Comparison of ENCODE assay signal across 11 mouse cellular contexts in the genomic region with DNA sequence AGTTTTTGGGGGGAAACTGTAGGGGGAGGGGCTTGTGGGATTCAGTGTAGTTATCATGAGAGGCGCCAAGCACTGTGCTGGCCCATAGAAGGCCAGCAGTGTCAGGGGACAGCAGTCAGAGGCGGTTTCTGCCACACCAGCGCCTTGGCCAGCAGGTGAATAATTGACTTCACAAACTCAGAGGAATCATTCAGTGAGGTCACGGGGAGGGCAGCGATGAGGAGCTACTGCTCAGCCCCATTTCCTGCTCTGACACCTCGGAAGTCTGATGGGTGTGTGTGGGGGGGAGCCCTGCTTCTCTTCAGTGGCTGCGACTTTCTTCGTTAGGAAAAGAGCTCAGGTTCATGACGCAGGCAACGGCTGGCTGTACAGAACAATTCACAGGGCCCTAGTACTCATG. TPM values are rescaled to one million over a fixed set of nuclear protein-coding genes. Genes with fewer than 3 reads are reported as not detected.
DNase-seq lines count a peak whose midpoint lies in the region; ATAC-seq lines count a peak whose summit lies in the region.
"Had no signal": no experiment of that assay in that cellular context is flagged by ENCODE, and none has a peak within 500 bp of the region (broad histone marks: within the 10 kb centered on the region; RNA-seq: fewer than 3 reads in every experiment).

No protein-coding gene starts in this region.

- H3K27ac ChIP-seq in midbrain, embryonic 10.5 days (replicated peaks) = no peak overlapping the region
- H3K27ac ChIP-seq in midbrain, embryonic 11.5 days (ENCODE audit: low read depth, low read length) = no peak overlapping the region
- H3K27ac ChIP-seq in intestine, embryonic 15.5 days = no peak overlapping the region
- no peak overlapping the region for H3K27ac ChIP-seq in kidney, embryonic 16.5 days (ENCODE audit: low read length)
- H3K27ac ChIP-seq in forebrain, embryonic 16.5 days (ENCODE audit: low read length) = no peak overlapping the region
- H3K27ac ChIP-seq in forebrain, embryonic 13.5 days = no peak overlapping the region
- H3K27ac ChIP-seq: hindbrain, postnatal 0 days had no signal

- no peaks in the 10 kb centered on the region for H3K27me3 ChIP-seq in midbrain, embryonic 10.5 days (ENCODE audit: low read depth, poor library complexity, severe bottlenecking)
- H3K27me3 ChIP-seq in midbrain, embryonic 11.5 days (ENCODE audit: control insufficient read depth, insufficient read depth, low read length) = no peaks in the 10 kb centered on the region
- H3K27me3 ChIP-seq in intestine, embryonic 15.5 days (replicated peaks) = no peaks in the 10 kb centered on the region
- no peaks in the 10 kb centered on the region for H3K27me3 ChIP-seq in kidney, embryonic 16.5 days (ENCODE audit: insufficient read depth, low read length)
- H3K27me3 ChIP-seq in forebrain, embryonic 16.5 days (replicated peaks; ENCODE audit: control insufficient read depth, insufficient read depth, low read length) = no peaks in the 10 kb centered on the region
- no peaks in the 10 kb centered on the region for H3K27me3 ChIP-seq in forebrain, embryonic 13.5 days

- DNase-seq in midbrain, embryonic 10.5 days (ENCODE audit: low spot score) = peak; percentile 6
- no peak for DNase-seq in midbrain, embryonic 11.5 days (ENCODE audit: low spot score, missing footprints)
- DNase-seq in yolk sac, embryonic 10.5 days (ENCODE audit: low spot score) = peak; percentile 63
- no peak for DNase-seq in cerebellum, postnatal 10 days
- DNase-seq: cerebellum, adult 8-10 months; lung, adult 2 months had no signal

- H3K4me1 ChIP-seq in midbrain, embryonic 10.5 days = peaks cover 8% of the 10 kb centered on the region
- H3K4me1 ChIP-seq in midbrain, embryonic 11.5 days (ENCODE audit: control insufficient read depth, insufficient read depth, low read length) = no peaks in the 10 kb centered on the region
- H3K4me1 ChIP-seq in intestine, embryonic 15.5 days (replicated peaks) = peaks cover 7% of the 10 kb centered on the region
- H3K4me1 ChIP-seq in kidney, embryonic 16.5 days (ENCODE audit: insufficient read depth, low read length) = peaks cover 4% of the 10 kb centered on the region; the same call in 1 of the 2 replicates
- peaks cover 6% of the 10 kb centered on the region; the same call in 1 of the 2 replicates for H3K4me1 ChIP-seq in forebrain, embryonic 16.5 days (replicated peaks; ENCODE audit: control insufficient read depth, insufficient read depth, low read length)
- peaks cover 3% of the 10 kb centered on the region for H3K4me1 ChIP-seq in forebrain, embryonic 13.5 days

- H3K4me3 ChIP-seq in midbrain, embryonic 10.5 days = no peak overlapping the region
- H3K4me3 ChIP-seq in midbrain, embryonic 11.5 days (ENCODE audit: low read depth, low read length) = no peak overlapping the region
- H3K4me3 ChIP-seq in intestine, embryonic 15.5 days (replicated peaks) = no peak overlapping the region
- no peak overlapping the region for H3K4me3 ChIP-seq in kidney, embryonic 16.5 days (ENCODE audit: low read length)
- H3K4me3 ChIP-seq in forebrain, embryonic 16.5 days (replicated peaks; ENCODE audit: low read length) = no peak overlapping the region
- H3K4me3 ChIP-seq in forebrain, embryonic 13.5 days = no peak overlapping the region

- 83% methylated on average over 10 of the region's 10 CpGs for WGBS in midbrain, embryonic 10.5 days
- 75% methylated on average over 10 of the region's 10 CpGs for WGBS in midbrain, embryonic 11.5 days
- WGBS in intestine, embryonic 15.5 days = 23% methylated on average over 10 of the region's 10 CpGs
- 29% methylated on average over 10 of the region's 10 CpGs for WGBS in kidney, embryonic 16.5 days
- 81% methylated on average over 10 of the region's 10 CpGs for WGBS in forebrain, embryonic 16.5 days
- 78% methylated on average over 10 of the region's 10 CpGs for WGBS in forebrain, embryonic 13.5 days

- H3K4me2 ChIP-seq in midbrain, embryonic 11.5 days = no peak overlapping the region
- peak overlapping the region; percentile 7; the same call in 1 of the 2 replicates for H3K4me2 ChIP-seq in intestine, embryonic 15.5 days (replicated peaks)
- H3K4me2 ChIP-seq in kidney, embryonic 16.5 days (replicated peaks; ENCODE audit: low read depth, low read length) = no peak overlapping the region
- H3K4me2 ChIP-seq in forebrain, embryonic 16.5 days (ENCODE audit: low read length) = no peak overlapping the region
- H3K4me2 ChIP-seq in forebrain, embryonic 13.5 days = no peak overlapping the region

- no peak for ATAC-seq in midbrain, embryonic 11.5 days (ENCODE audit: low FRiP score)
- ATAC-seq in intestine, embryonic 15.5 days = peak; percentile 78
- peak; percentile 79 for ATAC-seq in kidney, embryonic 16.5 days (ENCODE audit: low FRiP score, low TSS enrichment)
- ATAC-seq in forebrain, embryonic 16.5 days = no peak
- no peak for ATAC-seq in forebrain, embryonic 13.5 days
- ATAC-seq: hindbrain, postnatal 0 days had no signal

- no peaks in the 10 kb centered on the region for H3K36me3 ChIP-seq in midbrain, embryonic 10.5 days
- no peaks in the 10 kb centered on the region for H3K36me3 ChIP-seq in midbrain, embryonic 11.5 days (ENCODE audit: control insufficient read depth, insufficient read depth, low read length)
- no peaks in the 10 kb centered on the region for H3K36me3 ChIP-seq in intestine, embryonic 15.5 days
- H3K36me3 ChIP-seq in kidney, embryonic 16.5 days (ENCODE audit: insufficient read depth, low read length) = no peaks in the 10 kb centered on the region
- no peaks in the 10 kb centered on the region for H3K36me3 ChIP-seq in forebrain, embryonic 16.5 days (ENCODE audit: control insufficient read depth, insufficient read depth)
- H3K36me3 ChIP-seq in forebrain, embryonic 13.5 days (ENCODE audit: poor library complexity, severe bottlenecking) = no peaks in the 10 kb centered on the region

- H3K9ac ChIP-seq in midbrain, embryonic 11.5 days (ENCODE audit: low read length) = no peak overlapping the region
- no peak overlapping the region for H3K9ac ChIP-seq in intestine, embryonic 15.5 days
- no peak overlapping the region for H3K9ac ChIP-seq in kidney, embryonic 16.5 days (replicated peaks; ENCODE audit: low read length)
- no peak overlapping the region for H3K9ac ChIP-seq in forebrain, embryonic 16.5 days (replicated peaks; ENCODE audit: low read depth, low read length)
- no peak overlapping the region for H3K9ac ChIP-seq in forebrain, embryonic 13.5 days

- H3K9me3 ChIP-seq in midbrain, embryonic 10.5 days (replicated peaks) = no peaks in the 10 kb centered on the region; the same call in none of the 2 replicates
- H3K9me3 ChIP-seq in midbrain, embryonic 11.5 days (ENCODE audit: control insufficient read depth, low read length) = no peaks in the 10 kb centered on the region
- no peaks in the 10 kb centered on the region for H3K9me3 ChIP-seq in intestine, embryonic 15.5 days
- 0 out of 2 replicates have a peak, but pooled peaks cover 2% of the 10 kb centered on the region for H3K9me3 ChIP-seq in kidney, embryonic 16.5 days (ENCODE audit: low read length)
- H3K9me3 ChIP-seq in forebrain, embryonic 16.5 days (ENCODE audit: control insufficient read depth, low read length) = no peaks in the 10 kb centered on the region
- no peaks in the 10 kb centered on the region for H3K9me3 ChIP-seq in forebrain, embryonic 13.5 days (replicated peaks)

RNA-seq across cellular contexts. Expression of a gene that starts 24.8 kb away (rescaled TPM):
- 457 and 467 TPM in 2 replicates for polyA plus RNA-seq in midbrain, embryonic 10.5 days (2016; fragmentation: Nextera tagmentation; extraction: Ambion mirVana)
- 487 and 530 TPM in 2 replicates for polyA plus RNA-seq in midbrain, embryonic 11.5 days (2014; fragmentation: Nextera tagmentation; extraction: Ambion mirVana)
- polyA plus RNA-seq in intestine, embryonic 15.5 days (2015; fragmentation: Nextera tagmentation; extraction: Ambion mirVana) = 440 and 463 TPM in 2 replicates
- 369 and 385 TPM in 2 replicates for polyA plus RNA-seq in kidney, embryonic 16.5 days (2015; fragmentation: Nextera tagmentation; extraction: Ambion mirVana)
- polyA plus RNA-seq in forebrain, embryonic 16.5 days (2015; fragmentation: Nextera tagmentation; extraction: Ambion mirVana) = 643 and 677 TPM in 2 replicates
- 470 and 500 TPM in 2 replicates for polyA plus RNA-seq in forebrain, embryonic 13.5 days (2015; fragmentation: Nextera tagmentation; extraction: Ambion mirVana)

Comparison
In these comparisons a context has a peak if more than half of its experiments do, and no peak if none do; other contexts are left out.
1. DNase-seq: peak in midbrain, embryonic 10.5 days (single experiment) and yolk sac, embryonic 10.5 days (single experiment); none in midbrain, embryonic 11.5 days (single experiment) and cerebellum, postnatal 10 days (0 of 2).
2. ATAC-seq: peak in intestine, embryonic 15.5 days (single experiment) and kidney, embryonic 16.5 days (single experiment); none in midbrain, embryonic 11.5 days (single experiment), forebrain, embryonic 16.5 days (single experiment) and forebrain, embryonic 13.5 days (single experiment).